Mouse (Mus musculus) liver, embryonic 11.5 days (tissue): ENCODE data around the gene Kctd2. TPM values are rescaled to one million over a fixed set of nuclear protein-coding genes. Genes with fewer than 3 reads are reported as not detected.
"Not testable (repeated sequence)": the region's sequence is repeated elsewhere in the genome, so short reads cannot be mapped to it uniquely, and the experiment has no call there.

Experiments
- ATAC-seq: fragments of 200-750 bp; cut with Nextera tagmentation; replicated peaks from 2 replicates; pipeline ENCODE4 v1.8.0; 2017; ENCODE audit warnings: moderate number of reproducible peaks, mild to moderate bottlenecking, moderate TSS enrichment, moderate library complexity; ENCODE audit not compliant: low FRiP score
- DNase-seq: peaks from one replicate; pipeline ENCODE4 v3.0.0-alpha.2; 2017; ENCODE audit warnings: low spot score
- H3K27ac ChIP-seq: fragments of 300-500 bp; sonication (generic); 2 replicates; pipeline ENCODE4 v1.5.1; 2014; ENCODE audit warnings: mild to moderate bottlenecking, low read depth, low read length, control low read depth
- H3K27me3 ChIP-seq: fragments of 300-500 bp; sonication (generic); replicated peaks from 2 replicates; pipeline ENCODE4 v1.6.1; 2014; ENCODE audit warnings: low read length, mixed read lengths; ENCODE audit not compliant: control insufficient read depth, insufficient read depth
- H3K36me3 ChIP-seq: fragments of 300-500 bp; sonication (generic); 2 replicates; pipeline ENCODE4 v1.6.1; 2014; ENCODE audit warnings: mild to moderate bottlenecking, low read length, moderate library complexity, mixed read lengths; ENCODE audit not compliant: control insufficient read depth, insufficient read depth
- H3K4me1 ChIP-seq: fragments of 300-500 bp; sonication (generic); replicated peaks from 2 replicates; pipeline ENCODE4 v1.6.1; 2014; ENCODE audit warnings: low read length, mixed read lengths; ENCODE audit not compliant: control insufficient read depth, insufficient read depth
- H3K4me2 ChIP-seq: fragments of 300-500 bp; sonication (generic); 2 replicates; pipeline ENCODE4 v1.6.1; 2014; ENCODE audit warnings: mild to moderate bottlenecking, control low read depth, moderate library complexity
- H3K4me3 ChIP-seq: fragments of 300-500 bp; sonication (generic); 2 replicates; pipeline ENCODE4 v1.5.1; 2014; ENCODE audit warnings: low read depth, low read length, control low read depth
- H3K9ac ChIP-seq: fragments of 300-500 bp; sonication (generic); 2 replicates; pipeline ENCODE4 v1.6.1; 2014; ENCODE audit warnings: low read depth, low read length, control low read depth
- H3K9me3 ChIP-seq: fragments of 300-500 bp; sonication (generic); 2 replicates; pipeline ENCODE4 v1.6.1; 2016; ENCODE audit warnings: low read length, inconsistent platforms, mixed read lengths; ENCODE audit not compliant: control insufficient read depth
- WGBS: fragments of 180-500 bp; shearing (Covaris S2); extraction: QIAGEN DNeasy Blood & Tissue Kit; methylation state at CpG from one replicate; pipeline ENCODE4 v1.1.7; 2014; 5-methylcytosine and 5-hydroxymethylcytosine counted together
- polyA plus RNA-seq: library from polyadenylated mRNA; unstranded; fragments of >200 nt; fragmentation: Nextera tagmentation; extraction: Ambion mirVana; gene quantifications from 2 replicates; pipeline ENCODE4 v1.2.1, GENCODE M21; 2014

The Kctd2 gene
- polyA plus RNA-seq, 1 experiment from 2014 or later, result 8.4 TPM

DNA sequence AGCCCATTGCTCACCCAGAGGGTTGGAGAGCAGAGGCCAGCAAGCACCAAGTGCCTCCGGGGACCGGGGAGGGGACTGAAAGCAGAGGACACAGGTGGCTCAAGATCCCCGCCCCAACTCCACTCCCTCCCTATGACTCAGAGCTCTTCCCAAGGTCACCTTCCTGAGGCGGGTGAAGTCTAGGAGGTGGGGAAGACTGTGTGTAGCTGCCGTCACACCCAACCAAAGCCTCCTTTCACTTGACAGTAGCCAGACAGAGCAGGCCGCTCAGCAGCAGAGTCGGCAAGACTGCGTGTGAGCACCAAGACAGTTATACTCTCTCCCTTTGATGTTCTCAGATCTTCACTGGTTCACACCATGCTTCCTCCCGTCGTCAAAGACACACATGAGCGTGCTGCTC, 43.5 kb downstream of the Kctd2 start:
- DNase-seq (no peak), ATAC-seq (no peak)
- WGBS, result 64% methylated on average over 11 of the region's 11 CpGs
- H3K4me3 ChIP-seq, result no peak overlapping the region
- no peaks in the 10 kb centered on the region for H3K36me3 ChIP-seq
- H3K27ac ChIP-seq, result no peak overlapping the region
- H3K27me3 ChIP-seq, result peaks cover 10% of the 10 kb centered on the region; the same call in 1 of the 2 replicates
- no peaks in the 10 kb centered on the region for H3K4me1 ChIP-seq
- no peak overlapping the region for H3K4me2 ChIP-seq
- no peaks in the 10 kb centered on the region for H3K9me3 ChIP-seq
- no peak overlapping the region for H3K9ac ChIP-seq

- Histone ChIP-seq H3K27ac (no peak overlapping the region), H3K27me3 (peaks cover 10% of the 10 kb centered on the region; the same call in 1 of the 2 replicates), H3K9me3 (no peaks in the 10 kb centered on the region), H3K4me2 (no peak overlapping the region), H3K9ac (no peak overlapping the region), H3K36me3 (no peaks in the 10 kb centered on the region), H3K4me1 (no peaks in the 10 kb centered on the region), H3K4me3 (no peak overlapping the region)
- ATAC-seq, result no peak
- DNase-seq, result no peak
- 83% methylated on average over 8 of the region's 8 CpGs for WGBS
These were observed 44.9 kb downstream of the Kctd2 start for GRCm38 (mm10) chr11:115464851-115465250.

DNA sequence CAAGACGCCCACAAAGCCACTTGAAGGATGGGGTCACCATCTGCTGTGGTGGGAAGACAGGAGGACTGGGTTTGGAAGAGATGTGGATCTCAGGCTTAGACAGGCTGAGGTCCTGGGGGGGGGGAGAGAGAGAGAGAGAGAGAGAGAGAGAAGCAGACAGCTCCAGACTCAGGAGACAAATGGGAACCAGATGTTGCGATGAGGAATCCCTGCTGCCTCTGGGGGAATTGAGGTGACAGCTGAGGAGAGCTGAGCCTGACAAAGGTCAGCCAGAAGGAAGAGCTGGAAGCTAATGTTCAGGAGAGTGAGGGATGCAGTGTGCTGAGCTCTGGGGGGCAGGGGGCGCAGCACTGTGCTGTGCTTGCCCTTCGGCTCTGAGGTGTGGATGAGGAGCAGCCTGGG, 47.3 kb downstream of the Kctd2 start:
- Histone ChIP-seq H3K27ac (no peak overlapping the region), H3K9ac (no peak overlapping the region), H3K4me3 (no peak overlapping the region), H3K36me3 (no peaks in the 10 kb centered on the region), H3K4me2 (no peak overlapping the region), H3K4me1 (no peaks in the 10 kb centered on the region), H3K9me3 (no peaks in the 10 kb centered on the region), H3K27me3 (peaks cover 6% of the 10 kb centered on the region; the same call in 1 of the 2 replicates)
- WGBS, result 36% methylated on average over 4 of the region's 4 CpGs
- ATAC-seq (no peak), DNase-seq (no peak)

- no peak overlapping the region for H3K27ac ChIP-seq
- no peak overlapping the region for H3K4me2 ChIP-seq
- no peaks in the 10 kb centered on the region for H3K27me3 ChIP-seq
- H3K4me1 ChIP-seq, result peaks cover 15% of the 10 kb centered on the region
- no peaks in the 10 kb centered on the region for H3K9me3 ChIP-seq
- WGBS, result 83% methylated on average over 7 of the region's 7 CpGs
- no peak overlapping the region for H3K4me3 ChIP-seq
- no peak for ATAC-seq
- DNase-seq, result no peak
- no peak overlapping the region for H3K9ac ChIP-seq
- H3K36me3 ChIP-seq, result no peaks in the 10 kb centered on the region
These were observed 52.3 kb downstream of the Kctd2 start for GRCm38 (mm10) chr11:115472183-115472582.

GRCm38 (mm10) chr11:115473626-115474275, 53.8 kb downstream of the Kctd2 start:
- no peaks in the 10 kb centered on the region for H3K36me3 ChIP-seq
- H3K4me3 ChIP-seq, result no peak overlapping the region
- DNase-seq, result peak; percentile 85
- no peaks in the 10 kb centered on the region for H3K27me3 ChIP-seq
- WGBS, result 23% methylated on average over 15 of the region's 15 CpGs
- no peaks in the 10 kb centered on the region for H3K9me3 ChIP-seq
- peak; percentile 52 for ATAC-seq
- H3K9ac ChIP-seq, result no peak overlapping the region
- H3K27ac ChIP-seq, result 0 out of 2 replicates have a peak overlapping the region, but pooled peaks have one; percentile 2
- no peak overlapping the region for H3K4me2 ChIP-seq
- H3K4me1 ChIP-seq, result peaks cover 15% of the 10 kb centered on the region

GRCm38 (mm10) chr11:115475025-115475757, 55.3 kb downstream of the Kctd2 start, which contains the start of gene Armc7:
Gene Armc7, plus strand, starts transcription at chr11:115475667.
- Histone ChIP-seq H3K27me3 (no peaks in the 10 kb centered on the region), H3K9ac (peak within 1 kb of the TSS; percentile 84), H3K4me1 (peaks cover 15% of the 10 kb centered on the region), H3K4me2 (peak within 1 kb of the TSS; percentile 75), H3K36me3 (no peaks in the 10 kb centered on the region), H3K27ac (peak within 1 kb of the TSS; percentile 65), H3K9me3 (no peaks in the 10 kb centered on the region), H3K4me3 (peak within 1 kb of the TSS; percentile 88)
- 1% methylated on average over 26 of the region's 26 CpGs for WGBS
- DNase-seq, result peak; percentile 94
- ATAC-seq, result peak; percentile 95

DNA sequence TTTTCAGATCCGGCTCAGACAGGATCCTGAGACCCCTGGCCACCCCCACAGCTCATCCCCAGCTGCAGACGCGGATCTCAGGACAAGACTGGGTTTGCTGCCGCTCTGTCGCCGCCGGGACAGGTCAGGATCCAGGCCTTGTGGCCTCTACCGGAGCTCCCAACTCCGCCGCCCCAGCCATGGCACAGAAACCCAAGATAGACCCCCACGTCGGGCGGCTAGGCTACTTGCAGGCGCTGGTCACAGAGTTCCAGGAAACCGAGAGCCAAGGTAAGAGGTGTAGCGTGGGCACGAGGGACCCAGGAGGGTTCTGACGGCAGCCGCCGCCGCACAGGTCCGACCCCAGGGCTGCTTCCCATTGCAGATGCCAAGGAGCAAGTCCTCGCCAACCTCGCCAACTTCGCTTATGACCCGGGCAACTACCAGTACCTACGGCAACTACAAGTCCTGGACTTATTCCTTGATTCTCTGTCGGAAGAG, 55.9 kb downstream of the Kctd2 start:
- Histone ChIP-seq H3K4me2 (peak overlapping the region; percentile 75), H3K4me3 (peak overlapping the region; percentile 88), H3K27ac (peak overlapping the region; percentile 1), H3K9ac (peak overlapping the region; percentile 84), H3K4me1 (peaks cover 15% of the 10 kb centered on the region), H3K36me3 (no peaks in the 10 kb centered on the region), H3K27me3 (no peaks in the 10 kb centered on the region), H3K9me3 (no peaks in the 10 kb centered on the region)
- WGBS, result 3% methylated on average over 28 of the region's 28 CpGs
- DNase-seq, result no peak
- ATAC-seq, result peak; percentile 40

DNA sequence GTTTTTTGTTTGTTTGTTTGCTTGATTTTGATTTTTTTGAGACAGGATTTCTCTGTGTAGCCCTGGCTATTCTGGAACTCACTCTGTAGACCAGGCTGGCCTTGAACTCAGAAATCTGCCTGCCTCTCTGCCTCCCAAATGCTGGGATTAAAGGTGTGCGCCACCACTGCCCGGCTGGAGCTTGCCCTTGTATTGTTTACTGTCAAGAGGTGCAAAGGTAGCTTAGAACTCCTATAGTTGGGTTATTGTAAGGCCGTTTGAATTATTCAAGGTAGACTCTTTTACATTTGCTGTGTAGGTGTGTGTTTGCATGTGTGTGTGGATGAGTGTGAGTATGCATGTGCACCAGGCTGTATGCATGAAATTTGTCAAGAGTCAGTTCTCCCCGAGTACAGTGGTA, 56.7 kb downstream of the Kctd2 start:
- H3K9me3 ChIP-seq, H3K36me3 ChIP-seq, ATAC-seq, H3K27me3 ChIP-seq, H3K27ac ChIP-seq, DNase-seq: not testable (repeated sequence)
- Histone ChIP-seq H3K9ac (0 out of 2 replicates have a peak overlapping the region, but pooled peaks have one; percentile 12), H3K4me3 (peak overlapping the region; percentile 88), H3K4me2 (peak overlapping the region; percentile 75), H3K4me1 (peaks cover 15% of the 10 kb centered on the region)
- 77% methylated on average over 4 of the region's 4 CpGs for WGBS
